Mouse (Mus musculus) ES-Bruce4 (cell line): ENCODE measurements around the gene Zfp764.

Source experiments
- CTCF ChIP-seq: IDR thresholded peaks from one replicate; pipeline ENCODE4 v1.8.1; 2011; ENCODE audit warnings: low read depth, low read length
- POLR2A ChIP-seq: IDR thresholded peaks from one replicate; pipeline ENCODE4 v1.8.1; 2011; ENCODE audit warnings: low read length; ENCODE audit not compliant: insufficient read depth

DNA sequence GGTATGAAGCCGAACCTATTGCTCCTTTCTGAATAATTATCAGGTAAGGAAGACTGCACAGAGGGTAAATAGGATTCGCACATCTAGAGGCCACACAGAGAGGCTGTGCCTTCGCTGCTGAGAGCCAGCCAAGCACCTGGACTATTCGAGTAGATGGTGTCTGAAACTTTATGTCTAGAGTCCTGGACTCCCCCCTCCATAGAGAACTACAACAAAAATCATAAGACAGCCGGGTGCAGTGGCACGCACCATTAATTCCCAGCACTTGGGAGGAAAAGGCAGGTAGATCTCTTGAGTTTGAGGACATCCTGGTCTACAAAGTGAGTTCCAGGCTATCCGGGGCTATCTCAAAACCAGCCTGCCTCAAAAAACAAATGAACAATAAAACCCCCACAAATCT is 43.3 kb upstream of the Zfp764 start:
- TF ChIP-seq CTCF (no peak), POLR2A (no peak)
